Mouse (Mus musculus) spleen, adult 18-20 months (tissue): ENCODE results near the gene Fmnl2.
A peak's percentile ranks its signal among the peaks of the same experiment; 100 is the strongest.

Experiments used
- DNase-seq, 2 experiments: peaks; one replicate each; pipeline ENCODE4 v3.0.0; 2022; ENCODE audit warnings: mixed read lengths in 2 of 2

The Fmnl2 gene

GRCm38 (mm10) chr2:53121797-53122196 lies 264.1 kb downstream of the Fmnl2 start:
- DNase-seq: peak in 1 of 2 experiments; percentile 5

- DNase-seq: no peak
These were observed 268.3 kb downstream of the Fmnl2 start for GRCm38 (mm10) chr2:53125998-53126397.

GRCm38 (mm10) chr2:53129070-53129469 lies 271.4 kb downstream of the Fmnl2 start:
- DNase-seq: no peak

- no peak for DNase-seq
These were observed 273.9 kb downstream of the Fmnl2 start for GRCm38 (mm10) chr2:53131567-53131966.

- no peak for DNase-seq
These were observed 289.2 kb downstream of the Fmnl2 start for GRCm38 (mm10) chr2:53146852-53147251.

GRCm38 (mm10) chr2:53173966-53174365 lies 316.3 kb downstream of the Fmnl2 start:
- DNase-seq: no peak

- DNase-seq: no peak
These were observed 321.3 kb downstream of the Fmnl2 start for GRCm38 (mm10) chr2:53178966-53179365.

GRCm38 (mm10) chr2:53179876-53180275 lies 322.2 kb downstream of the Fmnl2 start:
- no peak for DNase-seq
